Mouse (Mus musculus): ENCODE measurements around the gene Bin2. TPM values are rescaled to one million over a fixed set of nuclear protein-coding genes. Genes with fewer than 3 reads are reported as not detected.

Bin2 gene
- total RNA-seq, 2 experiments from 2014 or later, result 1.6 to 2.3 TPM

Small RNA genes lying within 50 kb of the gene (microRNA-seq; reads per million reads assigned to microRNA genes)
- gene Mir6961, result not detected

Other genes with a start within 250 kb of the Bin2 start
- gene Gm5475, start 247.4 kb downstream of the Bin2 start, total RNA-seq (2021), result not detected
- gene Slc11a2, start 244.5 kb downstream of the Bin2 start, total RNA-seq (2021), result 10 to 100 TPM; 28.0 to 28.6 TPM
- 10 to 100 TPM; 20.9 to 24.1 TPM for gene Letmd1, start 200.5 kb downstream of the Bin2 start, total RNA-seq (2021)
- gene Csrnp2, start 174.1 kb downstream of the Bin2 start, total RNA-seq (2021), result 1 to 10 TPM; 5.7 to 5.9 TPM
- gene Tfcp2, start 117.5 kb downstream of the Bin2 start, total RNA-seq (2021), result 10 to 100 TPM; 20.4 to 23.9 TPM
- gene Pou6f1, start 69.6 kb downstream of the Bin2 start, total RNA-seq (2021), result 10 to 100 TPM; 15.2 TPM
- 10 to 100 TPM; 69.7 to 83.6 TPM for gene Dazap2, start 54.2 kb downstream of the Bin2 start, total RNA-seq (2021)
- 10 to 100 TPM in 1 of 2 experiments, 1 to 10 TPM in 1; 9.1 to 12.3 TPM for gene Smagp, start 32.6 kb downstream of the Bin2 start, total RNA-seq (2021)
- under 1 TPM; 0.70 to 0.74 TPM for gene Cela1, start 18.4 kb upstream of the Bin2 start, total RNA-seq (2021)
- gene Galnt6, start 59.8 kb upstream of the Bin2 start, total RNA-seq (2021), result under 1 TPM; 0.80 to 0.96 TPM
- 1 to 10 TPM; 1.5 to 2.3 TPM for gene Slc4a8, start 92.2 kb upstream of the Bin2 start, total RNA-seq (2021)
- 1 to 10 TPM; 1.2 to 1.9 TPM for gene Scn8a, start 200.3 kb upstream of the Bin2 start, total RNA-seq (2021)

All from gastrocnemius, postnatal 4 days (tissue).